Mouse (Mus musculus) 3134 (cell line): ENCODE measurements at regions not wholly inside any gene's neighbourhood (a gene's known extent, or its start where the extent isn't known, plus 50 kb on each side); places are given as distances from the start of the nearest gene placed in this dataset.

ENCODE experiments used
- DNase-seq: peaks from one replicate; pipeline ENCODE4 v3.0.0-alpha.2; 2011; ENCODE audit warnings: low spot score; ENCODE audit not compliant: insufficient read length; ENCODE audit errors: extremely low read depth

GRCm38 (mm10) chr7:35859601-35860000 is 56.8 kb upstream of the Zfp507 start:
- DNase-seq, result no peak

GRCm38 (mm10) chr7:35857693-35858092 is 54.9 kb upstream of the Zfp507 start:
- no peak for DNase-seq
